Mouse (Mus musculus): ENCODE results near the gene Spock1.

- TF ChIP-seq POLR2A (IDR thresholded peaks at IDR 0.05; ENCODE audit: low read depth, low read length) (no peak), CTCF (IDR thresholded peaks at IDR 0.05; ENCODE audit: borderline replicate concordance, insufficient read depth, low read length) (no peak)
Measured at GRCm38 (mm10) chr13:57660523-57660922, 247.6 kb downstream of the Spock1 start.
